Mouse (Mus musculus) olfactory bulb, adult 2 months (tissue): ENCODE data around the gene Gm49395. TPM values are rescaled to one million over a fixed set of nuclear protein-coding genes. Genes with fewer than 3 reads are reported as not detected.

Experiments
- H3K27ac ChIP-seq: fragments of 200-500 bp; 2 replicates; pipeline ENCODE4 v1.5.1; 2012; ENCODE audit warnings: low read depth, low read length; ENCODE audit not compliant: insufficient read depth
- H3K4me1 ChIP-seq: fragments of 200-500 bp; 2 replicates; pipeline ENCODE4 v1.6.1; 2012; ENCODE audit warnings: low read length; ENCODE audit not compliant: control insufficient read depth, insufficient read depth
- H3K4me3 ChIP-seq: fragments of 200-500 bp; 2 replicates; pipeline ENCODE4 v1.5.1; 2012; ENCODE audit warnings: mild to moderate bottlenecking, low read depth, low read length, moderate library complexity; ENCODE audit not compliant: insufficient read depth
- CTCF ChIP-seq: fragments of 200-500 bp; IDR thresholded peaks from 2 replicates; pipeline ENCODE4 v1.5.1; 2012; ENCODE audit warnings: low read depth, mild to moderate bottlenecking, low read length, moderate library complexity; ENCODE audit not compliant: insufficient read depth
- POLR2A ChIP-seq: fragments of 200-500 bp; IDR thresholded peaks from 2 replicates; pipeline ENCODE4 v1.6.1; 2012; ENCODE audit warnings: mild to moderate bottlenecking, low read depth, low read length, moderate library complexity; ENCODE audit not compliant: insufficient read depth
- WGBS: fragments of 180-500 bp; shearing (Covaris S2); methylation state at CpG from one replicate; pipeline ENCODE4 v1.1.7; 2018; 5-methylcytosine and 5-hydroxymethylcytosine counted together
- polyA plus RNA-seq: library from polyadenylated mRNA; stranded (reverse); fragments of >200 nt; gene quantifications from 2 replicates; pipeline ENCODE4 v1.2.4, GENCODE M21; 2012; ENCODE audit warnings: low replicate concordance; ENCODE audit not compliant: missing spikeins, insufficient read depth, insufficient read length

Gene Gm49395
- polyA plus RNA-seq, 1 experiment, result not detected

DNA sequence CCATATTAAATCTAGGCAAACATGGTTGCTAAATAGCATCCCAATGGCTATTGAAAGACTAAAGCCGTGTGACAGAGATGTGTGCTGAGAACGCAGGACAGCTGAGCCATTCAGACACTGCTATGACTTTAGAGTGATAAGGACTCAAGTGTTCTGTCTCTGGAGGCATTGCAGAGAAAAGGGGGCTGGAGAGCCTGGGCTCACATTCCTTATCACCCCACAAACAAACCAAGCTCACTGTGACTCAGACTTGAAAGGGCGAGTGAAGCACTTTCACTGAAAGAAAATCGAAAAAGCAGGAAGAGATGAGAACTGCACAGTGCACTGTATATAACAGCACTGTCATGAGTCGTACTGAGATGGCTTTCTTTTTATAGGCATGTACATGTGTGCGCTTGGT lies 96.4 kb downstream of the Gm49395 start:
- WGBS, result 81% methylated on average over 6 of the region's 6 CpGs
- no peak for TF ChIP-seq CTCF
- no peak for TF ChIP-seq POLR2A
- no peaks in the 10 kb centered on the region for H3K4me1 ChIP-seq
- no peak overlapping the region for H3K4me3 ChIP-seq
- H3K27ac ChIP-seq, result no peak overlapping the region

DNA sequence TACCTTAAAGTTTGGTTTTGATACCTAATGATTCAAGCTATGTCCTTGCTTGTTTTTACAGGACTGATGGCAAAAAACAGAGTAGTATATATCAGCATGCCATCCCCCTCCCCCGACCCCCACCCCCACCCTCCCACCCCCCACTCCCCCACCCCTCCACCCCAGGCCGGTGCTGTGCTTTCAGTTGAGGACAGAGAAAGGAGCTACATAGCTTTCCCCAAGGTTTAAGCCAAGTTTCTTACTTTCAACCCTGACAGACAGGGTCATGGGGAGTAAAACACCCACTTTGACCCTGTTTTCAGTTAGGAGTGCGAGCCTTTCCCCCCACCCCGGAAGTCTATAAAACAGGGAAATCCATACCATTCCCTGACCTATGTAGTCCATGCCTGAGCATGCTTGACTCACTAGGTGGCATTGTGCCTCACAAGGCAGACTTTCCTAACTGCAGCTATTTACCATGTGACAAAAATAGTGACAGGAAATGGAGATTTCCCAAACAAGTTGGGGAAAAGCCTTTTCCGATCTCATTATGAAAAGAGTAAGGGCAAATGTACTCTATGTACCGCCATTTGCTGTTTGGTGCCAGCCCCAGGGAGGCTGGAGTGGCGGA lies 98.2 kb downstream of the Gm49395 start:
- TF ChIP-seq POLR2A (no peak), CTCF (no peak)
- H3K27ac ChIP-seq, result no peak overlapping the region
- 52% methylated on average over 7 of the region's 7 CpGs for WGBS
- no peaks in the 10 kb centered on the region for H3K4me1 ChIP-seq
- no peak overlapping the region for H3K4me3 ChIP-seq

- 89% methylated on average over 3 of the region's 3 CpGs for WGBS
- TF ChIP-seq CTCF (no peak), POLR2A (no peak)
- Histone ChIP-seq H3K27ac (no peak overlapping the region), H3K4me1 (no peaks in the 10 kb centered on the region), H3K4me3 (no peak overlapping the region)
Observed at GRCm38 (mm10) chr13:115002837-115003236, 98.9 kb downstream of the Gm49395 start.

DNA sequence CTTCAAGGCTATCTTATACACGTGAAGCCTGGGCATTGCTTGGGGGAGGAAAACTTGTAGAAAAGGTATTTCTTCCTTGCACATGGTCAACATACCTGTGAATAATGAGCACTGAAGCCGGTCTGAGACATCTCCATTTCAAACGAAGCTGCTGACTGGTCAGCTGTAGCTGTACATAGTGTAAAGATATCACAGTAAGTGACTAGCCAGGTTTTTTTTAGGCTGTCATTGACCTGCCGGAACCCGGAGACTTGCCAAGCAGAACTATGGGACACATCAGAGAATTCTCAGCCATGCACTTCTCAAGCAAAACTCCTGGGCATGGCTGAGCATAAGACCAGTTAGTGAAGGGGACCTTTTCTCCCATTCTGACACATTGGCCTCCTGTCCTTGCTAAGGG lies 99.6 kb downstream of the Gm49395 start:
- no peak overlapping the region for H3K4me3 ChIP-seq
- 95% methylated on average over 5 of the region's 5 CpGs for WGBS
- H3K27ac ChIP-seq, result no peak overlapping the region
- no peak for TF ChIP-seq CTCF
- H3K4me1 ChIP-seq, result no peaks in the 10 kb centered on the region

- Histone ChIP-seq H3K4me3 (no peak overlapping the region), H3K4me1 (no peaks in the 10 kb centered on the region), H3K27ac (no peak overlapping the region)
- 89% methylated on average over 4 of the region's 4 CpGs for WGBS
- no peak for TF ChIP-seq POLR2A
- no peak for TF ChIP-seq CTCF
Observed at GRCm38 (mm10) chr13:114999582-114999981, 102.1 kb downstream of the Gm49395 start.

DNA sequence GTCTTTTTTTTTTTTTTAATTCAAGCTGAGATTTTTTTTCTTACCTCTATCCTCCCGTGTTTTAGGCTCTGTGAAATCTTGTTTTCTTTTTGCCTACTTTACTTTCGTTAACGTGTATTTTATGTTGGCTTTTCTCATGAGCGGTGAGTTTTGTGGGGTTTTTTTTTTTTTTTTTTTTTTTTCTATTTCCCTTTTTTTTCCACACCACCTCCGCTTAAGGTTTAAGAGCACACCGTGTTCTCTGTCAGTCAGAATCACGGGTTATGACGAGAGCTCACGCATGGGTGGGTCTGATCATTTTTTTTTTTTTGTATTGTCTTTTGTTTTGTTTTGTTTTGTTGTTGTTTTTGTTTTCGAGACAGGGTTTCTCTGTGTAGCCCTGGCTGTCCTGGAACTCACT lies 103.6 kb downstream of the Gm49395 start:
- no peak overlapping the region for H3K27ac ChIP-seq
- TF ChIP-seq CTCF (no peak), POLR2A (no peak)
- no peaks in the 10 kb centered on the region for H3K4me1 ChIP-seq
- no peak overlapping the region for H3K4me3 ChIP-seq
- 90% methylated on average over 10 of the region's 10 CpGs for WGBS

GRCm38 (mm10) chr13:114992260-114993014 lies 109.3 kb downstream of the Gm49395 start:
- H3K27ac ChIP-seq, result no peak overlapping the region
- WGBS, result 22% methylated on average over 14 of the region's 14 CpGs
- no peaks in the 10 kb centered on the region for H3K4me1 ChIP-seq
- TF ChIP-seq CTCF (no peak), POLR2A (no peak)
- H3K4me3 ChIP-seq, result no peak overlapping the region

DNA sequence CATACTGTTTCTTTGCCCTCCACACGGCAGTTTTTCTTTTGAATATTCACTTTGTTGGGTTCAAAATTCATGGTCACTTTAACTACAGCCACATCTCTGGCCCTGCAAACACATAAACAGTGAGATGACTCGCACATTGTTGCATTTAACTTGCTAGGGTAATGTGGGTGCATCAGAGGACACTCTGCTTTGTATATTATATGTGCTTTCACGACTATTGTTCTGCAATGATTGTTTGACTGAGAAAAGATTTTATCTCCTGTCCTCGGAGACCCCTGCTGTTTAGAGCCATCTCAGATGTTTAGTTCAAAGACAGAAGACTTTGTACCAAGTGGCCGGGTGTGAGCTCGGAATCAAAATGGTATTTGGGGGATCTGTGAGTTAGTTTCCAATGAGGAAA lies 114.1 kb downstream of the Gm49395 start:
- TF ChIP-seq POLR2A, result no peak
- Histone ChIP-seq H3K4me1 (no peaks in the 10 kb centered on the region), H3K4me3 (no peak overlapping the region), H3K27ac (no peak overlapping the region)
- 82% methylated on average over 6 of the region's 6 CpGs for WGBS

- no peaks in the 10 kb centered on the region for H3K4me1 ChIP-seq
- no peak for TF ChIP-seq POLR2A
- TF ChIP-seq CTCF, result no peak
- H3K27ac ChIP-seq, result no peak overlapping the region
- no peak overlapping the region for H3K4me3 ChIP-seq
- WGBS, result 57% methylated on average over 2 of the region's 2 CpGs
Observed at GRCm38 (mm10) chr13:114987161-114987560, 114.6 kb downstream of the Gm49395 start.

Other genes starting within 250 kb of the Gm49395 start
- not detected in 2 replicates for gene Itga2, start 169.8 kb downstream of the Gm49395 start, polyA plus RNA-seq
- gene Pelo, start 11.7 kb downstream of the Gm49395 start, polyA plus RNA-seq, result not detected in 2 replicates
- gene Itga1, start within 50 bp of the Gm49395 start, polyA plus RNA-seq, result not detected in 2 replicates